Mouse (Mus musculus) lung, adult 2 months (tissue): ENCODE results near the gene Rgs11.

Experiments used
- CTCF ChIP-seq: fragments of 200-500 bp; IDR thresholded peaks from 2 replicates; pipeline ENCODE4 v1.5.1; 2011; ENCODE audit warnings: mild to moderate bottlenecking, low read length, control low read depth; ENCODE audit not compliant: insufficient read depth
- POLR2A ChIP-seq: fragments of 200-500 bp; IDR thresholded peaks from 2 replicates; pipeline ENCODE4 v1.6.1; 2011; ENCODE audit warnings: low read depth, mild to moderate bottlenecking, control low read depth, low read length, borderline replicate concordance; ENCODE audit errors: extremely low read depth

DNA sequence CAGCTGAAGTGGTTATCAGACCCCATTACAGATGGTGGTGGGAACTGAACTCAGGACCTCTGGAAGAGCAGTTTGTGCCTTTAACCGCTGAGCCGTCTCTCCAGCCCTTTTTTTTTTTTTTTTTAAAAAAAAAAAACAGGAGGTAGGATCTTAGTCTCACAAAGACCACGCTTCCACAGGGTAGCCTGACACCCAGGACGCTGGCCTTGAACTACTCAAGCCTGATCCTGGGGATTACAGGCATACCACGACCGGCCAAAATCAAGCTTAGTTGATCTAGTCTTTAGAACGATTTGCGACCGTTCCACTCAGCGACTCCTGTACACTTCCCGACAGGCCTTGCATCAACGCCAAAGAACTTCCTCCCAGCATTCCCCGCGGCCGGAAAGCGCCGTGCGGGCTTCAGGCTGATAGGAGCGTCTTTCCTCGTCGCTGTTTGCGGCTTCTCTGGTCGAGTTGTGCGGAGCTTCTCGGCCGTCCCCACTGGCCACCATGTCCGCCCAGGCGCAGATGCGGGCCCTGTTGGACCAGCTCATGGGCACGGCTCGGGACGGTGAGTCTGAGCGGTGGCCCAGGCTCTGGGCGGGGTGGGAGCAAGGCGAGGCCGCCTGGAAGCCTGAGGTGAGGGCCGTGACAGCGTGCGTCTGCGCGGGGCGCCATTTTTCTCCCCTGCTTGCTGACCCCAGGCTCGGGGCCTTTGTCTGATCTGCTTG lies 49.9 kb downstream of the Rgs11 start, which contains the start of gene Luc7l:
- TF ChIP-seq POLR2A (peak; percentile 96), CTCF (no peak)
